Mouse (Mus musculus): ENCODE measurements around the gene Htr2a.

GRCm38 (mm10) chr14:74618858-74619257 is 21.8 kb upstream of the Htr2a start:
- no peak; the same call in 1 of the 2 replicates for TF ChIP-seq ZC3H11A (IDR thresholded peaks at IDR 0.05; ENCODE audit: low read depth, low read length)
- TF ChIP-seq POLR2A (IDR thresholded peaks at IDR 0.05; ENCODE audit: low read depth, low read length) = no peak
- peak; percentile 74 to 86 for TF ChIP-seq CTCF (conservative IDR thresholded peaks at IDR 0.05 in 1 of 2, IDR thresholded peaks at IDR 0.05 in 1 of 2; ENCODE audit: low read depth in 2 of 2, low read length in 2 of 2)
- no peak for TF ChIP-seq MAZ (IDR thresholded peaks at IDR 0.05; ENCODE audit: low read depth, low read length)
- TF ChIP-seq UBTF (IDR thresholded peaks at IDR 0.05; ENCODE audit: low read depth, low read length) = no peak
- no peak for TF ChIP-seq MAX (IDR thresholded peaks at IDR 0.05; ENCODE audit: low read length)
